Mouse (Mus musculus): Measurements from ENCODE around the gene Ube2b. TPM values are rescaled to one million over a fixed set of nuclear protein-coding genes. Genes with fewer than 3 reads are reported as not detected.
A peak's percentile ranks its signal among the peaks of the same experiment; 100 is the strongest.

Gene Ube2b
- polyA plus RNA-seq, 1 experiment from 2014 or later: 252 TPM

DNA sequence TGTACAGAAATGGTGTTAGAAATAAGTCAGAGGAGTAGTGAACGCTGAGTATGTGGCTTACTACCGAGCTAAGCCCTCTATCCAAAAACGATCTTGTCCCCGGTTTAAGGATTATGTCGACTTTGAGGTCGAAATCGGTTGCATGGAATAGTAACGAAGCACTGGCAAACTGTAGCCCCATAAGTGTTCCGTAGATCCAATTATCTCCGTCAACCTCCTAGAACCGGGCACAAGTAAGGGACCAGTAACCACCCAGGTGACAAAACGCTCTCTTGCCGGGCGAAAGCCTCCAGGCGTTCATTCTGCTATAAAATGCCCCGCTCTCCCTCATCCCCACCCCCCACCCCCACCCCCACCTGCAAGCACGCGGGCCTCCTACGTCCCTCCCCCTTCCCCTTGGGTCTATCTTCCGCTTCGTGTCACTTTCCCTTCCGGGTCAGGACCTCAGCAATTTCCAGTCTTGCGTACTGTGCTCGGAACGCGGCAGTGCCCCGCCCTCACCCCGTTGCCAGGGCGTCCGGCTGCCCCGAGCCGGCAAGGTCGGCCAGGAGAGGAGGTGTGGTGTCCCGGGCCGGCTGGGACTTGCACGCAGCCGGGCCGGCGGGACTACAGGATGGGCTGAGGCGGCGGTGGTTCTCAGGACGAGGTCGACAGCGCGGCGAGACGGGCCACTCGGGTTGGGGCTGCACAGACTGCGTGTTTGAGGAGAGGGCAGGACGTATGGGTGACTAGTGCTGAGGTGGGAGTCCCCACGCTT is 3.4 kb upstream of the Ube2b start, which contains the start of gene Cdkl3:
Cdkl3 (plus strand) TSS at position 450 of the 757 bp plus-strand sequence.
- Histone ChIP-seq H3K9ac (peak within 1 kb of the TSS; percentile 87), H3K4me3 (peak within 1 kb of the TSS; percentile 79), H3K4me2 (replicated peaks) (peak within 1 kb of the TSS; percentile 65), H3K4me1 (peaks cover 34% of the 10 kb centered on the region), H3K27me3 (no peaks in the 10 kb centered on the region), H3K9me3 (no peaks in the 10 kb centered on the region), H3K27ac (peak within 1 kb of the TSS; percentile 91), H3K36me3 (no peaks in the 10 kb centered on the region)
- ATAC-seq (ENCODE audit: low FRiP score, low read depth): peak; percentile 90
- WGBS: under 1% methylated on average over 51 of the region's 51 CpGs

- WGBS: 13% methylated on average over 4 of the region's 4 CpGs
- H3K9ac ChIP-seq: peak overlapping the region; percentile 68
- H3K4me1 ChIP-seq: peaks cover 39% of the 10 kb centered on the region
- ATAC-seq (ENCODE audit: low FRiP score, low read depth): no peak
- H3K4me2 ChIP-seq (replicated peaks): peak overlapping the region; percentile 65
- H3K27me3 ChIP-seq: no peaks in the 10 kb centered on the region
- peak overlapping the region; percentile 79 for H3K4me3 ChIP-seq
- H3K36me3 ChIP-seq: no peaks in the 10 kb centered on the region
- peak overlapping the region; percentile 91 for H3K27ac ChIP-seq
- no peaks in the 10 kb centered on the region for H3K9me3 ChIP-seq
These were observed 2.9 kb upstream of the Ube2b start for GRCm38 (mm10) chr11:52003505-52003771.

GRCm38 (mm10) chr11:52002842-52003504 is 2.4 kb upstream of the Ube2b start:
- Histone ChIP-seq H3K9ac (peak overlapping the region; percentile 68; the same call in 1 of the 2 replicates), H3K4me2 (replicated peaks) (peak overlapping the region; percentile 65), H3K4me3 (peak overlapping the region; percentile 79), H3K36me3 (no peaks in the 10 kb centered on the region), H3K27me3 (no peaks in the 10 kb centered on the region), H3K9me3 (no peaks in the 10 kb centered on the region), H3K4me1 (peaks cover 44% of the 10 kb centered on the region), H3K27ac (peak overlapping the region; percentile 91)
- ATAC-seq (ENCODE audit: low FRiP score, low read depth): no peak
- WGBS: 75% methylated on average over 13 of the region's 13 CpGs

DNA sequence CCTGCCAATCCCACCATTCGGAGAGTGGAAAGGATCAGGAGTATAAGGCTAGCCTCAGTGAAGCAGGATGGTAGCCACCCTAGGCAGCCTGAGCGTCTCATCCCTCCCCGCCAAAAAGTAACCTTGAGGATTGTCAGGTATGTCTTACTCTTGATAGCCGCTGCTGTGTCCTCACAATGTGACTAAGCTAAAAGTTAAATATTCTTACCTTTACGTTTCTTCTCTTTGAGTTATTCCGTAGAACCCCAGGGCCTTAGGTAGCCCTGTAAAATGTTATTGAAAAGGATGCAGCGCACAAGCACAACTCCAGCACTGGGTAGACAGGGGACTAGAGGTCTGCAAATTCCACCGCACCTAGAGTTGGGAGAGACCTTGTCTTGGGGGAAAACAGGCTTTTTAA is 1.3 kb upstream of the Ube2b start:
- Histone ChIP-seq H3K9ac (no peak overlapping the region), H3K4me3 (no peak overlapping the region), H3K4me1 (peaks cover 53% of the 10 kb centered on the region), H3K9me3 (no peaks in the 10 kb centered on the region), H3K27ac (no peak overlapping the region), H3K4me2 (replicated peaks) (no peak overlapping the region), H3K27me3 (no peaks in the 10 kb centered on the region), H3K36me3 (peaks cover 9% of the 10 kb centered on the region)
- ATAC-seq (ENCODE audit: low FRiP score, low read depth): no peak
- 94% methylated on average over 8 of the region's 8 CpGs for WGBS

DNA sequence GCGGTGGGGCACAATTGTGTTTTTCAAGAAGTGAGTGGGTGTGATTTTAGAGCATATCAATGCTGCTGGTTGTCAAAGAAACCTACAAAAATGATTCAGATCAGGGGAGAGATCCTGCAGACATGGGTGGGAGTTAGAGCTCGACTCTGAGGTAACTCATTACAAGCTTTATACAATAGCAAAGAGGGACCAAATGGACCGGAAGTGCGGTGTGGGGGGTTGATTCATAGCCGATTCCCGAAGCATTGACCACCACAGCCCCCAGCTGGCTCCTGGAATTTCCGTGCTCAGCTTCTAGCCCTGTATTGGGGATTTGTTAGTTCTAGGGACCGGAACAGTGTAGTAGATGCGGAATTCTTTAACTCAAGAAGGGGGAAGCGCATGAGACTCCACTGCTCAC is 779 bp upstream of the Ube2b start:
- no peaks in the 10 kb centered on the region for H3K9me3 ChIP-seq
- H3K9ac ChIP-seq: no peak overlapping the region
- ATAC-seq (ENCODE audit: low FRiP score, low read depth): no peak
- H3K4me2 ChIP-seq (replicated peaks): peak overlapping the region; percentile 85
- no peaks in the 10 kb centered on the region for H3K27me3 ChIP-seq
- H3K36me3 ChIP-seq: peaks cover 14% of the 10 kb centered on the region
- peak overlapping the region; percentile 75 for H3K27ac ChIP-seq
- peaks cover 53% of the 10 kb centered on the region for H3K4me1 ChIP-seq
- peak overlapping the region; percentile 99 for H3K4me3 ChIP-seq
- WGBS: 76% methylated on average over 10 of the region's 10 CpGs

DNA sequence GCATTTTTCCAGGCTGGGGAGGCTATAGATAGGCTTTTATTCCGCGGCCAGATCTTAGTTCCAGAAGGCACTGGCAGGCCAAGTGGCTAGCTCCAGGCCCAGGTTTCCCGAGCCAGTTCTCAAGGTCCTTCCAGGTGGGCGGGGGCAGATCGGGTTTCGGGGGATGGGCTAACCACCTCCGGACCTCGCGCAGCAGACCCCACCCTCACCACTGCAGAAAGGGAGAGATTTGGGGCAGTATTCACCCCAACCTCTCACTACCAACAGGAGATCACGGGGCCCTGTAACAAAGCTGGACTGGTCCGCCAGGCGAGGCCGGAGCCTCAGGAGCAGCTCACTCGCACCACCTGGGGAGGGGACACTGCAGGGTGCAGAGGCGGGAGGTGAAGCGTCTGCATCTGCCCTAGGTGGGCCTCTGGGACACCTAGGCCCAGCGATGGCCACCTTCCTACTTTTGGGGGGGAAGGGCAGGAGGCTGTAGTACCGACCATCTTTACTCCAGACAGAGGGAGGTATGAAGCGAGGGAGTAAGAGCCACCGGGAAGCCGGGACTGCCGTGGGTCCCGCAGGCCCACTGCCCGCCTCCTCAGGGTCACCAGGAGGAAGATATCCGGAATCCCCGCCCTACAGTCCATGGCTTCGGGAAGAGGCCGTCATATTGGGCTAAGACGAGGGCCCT is 812 bp downstream of the Ube2b start:
- peak overlapping the region; percentile 99 for H3K4me3 ChIP-seq
- H3K4me1 ChIP-seq: peaks cover 40% of the 10 kb centered on the region
- peak overlapping the region; percentile 98 for H3K9ac ChIP-seq
- peak overlapping the region; percentile 96 for H3K27ac ChIP-seq
- no peaks in the 10 kb centered on the region for H3K27me3 ChIP-seq
- peak overlapping the region; percentile 85 for H3K4me2 ChIP-seq (replicated peaks)
- WGBS: under 1% methylated on average over 29 of the region's 29 CpGs
- H3K9me3 ChIP-seq: no peaks in the 10 kb centered on the region
- ATAC-seq (ENCODE audit: low FRiP score, low read depth): peak; percentile 38
- peaks cover 30% of the 10 kb centered on the region for H3K36me3 ChIP-seq

GRCm38 (mm10) chr11:51971644-51972043 is 28.9 kb downstream of the Ube2b start:
- Histone ChIP-seq H3K9ac (no peak overlapping the region), H3K4me2 (replicated peaks) (no peak overlapping the region), H3K36me3 (peaks cover 64% of the 10 kb centered on the region), H3K4me3 (no peak overlapping the region), H3K9me3 (no peaks in the 10 kb centered on the region), H3K4me1 (peaks cover 11% of the 10 kb centered on the region), H3K27ac (no peak overlapping the region), H3K27me3 (no peaks in the 10 kb centered on the region)
- no peak for ATAC-seq (ENCODE audit: low FRiP score, low read depth)
- WGBS: 93% methylated on average over 6 of the region's 6 CpGs

DNA sequence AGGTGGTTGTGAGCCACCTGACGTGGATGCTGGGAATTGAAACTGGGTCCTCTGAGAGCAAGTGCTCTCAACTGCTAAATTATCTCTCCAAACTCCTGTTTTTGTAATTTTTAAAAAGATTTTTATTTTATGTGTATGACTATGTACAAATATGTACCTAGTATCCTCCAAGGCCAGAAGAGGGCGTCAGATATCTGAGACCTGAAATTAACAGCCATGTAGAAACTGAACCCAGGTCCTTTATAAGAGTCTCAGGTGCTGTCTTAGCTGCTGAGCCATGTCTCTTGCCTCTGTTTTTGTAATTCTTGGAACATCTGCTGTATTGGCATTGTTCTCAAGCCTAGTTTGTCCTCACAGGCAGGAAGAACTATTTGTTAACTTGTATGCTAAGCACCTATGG is 31.1 kb downstream of the Ube2b start:
- Histone ChIP-seq H3K9me3 (no peaks in the 10 kb centered on the region), H3K27me3 (no peaks in the 10 kb centered on the region), H3K36me3 (peaks cover 49% of the 10 kb centered on the region), H3K4me2 (replicated peaks) (no peak overlapping the region), H3K4me1 (peaks cover 11% of the 10 kb centered on the region), H3K4me3 (no peak overlapping the region), H3K27ac (no peak overlapping the region), H3K9ac (no peak overlapping the region)
- WGBS: 87% methylated on average over 2 of the region's 2 CpGs
- no peak for ATAC-seq (ENCODE audit: low FRiP score, low read depth)

GRCm38 (mm10) chr11:51968896-51969295 is 31.7 kb downstream of the Ube2b start:
- no peak for ATAC-seq (ENCODE audit: low FRiP score, low read depth)
- Histone ChIP-seq H3K9me3 (no peaks in the 10 kb centered on the region), H3K9ac (no peak overlapping the region), H3K4me3 (peak overlapping the region; percentile 13; the same call in 1 of the 2 replicates), H3K36me3 (peaks cover 44% of the 10 kb centered on the region), H3K27ac (no peak overlapping the region), H3K27me3 (no peaks in the 10 kb centered on the region), H3K4me2 (replicated peaks) (peak overlapping the region; percentile 86), H3K4me1 (peaks cover 11% of the 10 kb centered on the region)
- 91% methylated on average over 9 of the region's 9 CpGs for WGBS

GRCm38 (mm10) chr11:51967443-51968401 is 32.8 kb downstream of the Ube2b start, which contains the start of gene Cdkn2aipnl:
Cdkn2aipnl (plus strand) TSS chr11:51967661.
- no peaks in the 10 kb centered on the region for H3K27me3 ChIP-seq
- H3K27ac ChIP-seq: peak within 1 kb of the TSS; percentile 44; the same call in 1 of the 2 replicates
- H3K36me3 ChIP-seq: peaks cover 32% of the 10 kb centered on the region
- no peaks in the 10 kb centered on the region for H3K9me3 ChIP-seq
- H3K4me1 ChIP-seq: peaks cover 11% of the 10 kb centered on the region
- peak within 1 kb of the TSS; percentile 88 for H3K9ac ChIP-seq
- peak within 1 kb of the TSS; percentile 71 for H3K4me3 ChIP-seq
- peak; percentile 96 for ATAC-seq (ENCODE audit: low FRiP score, low read depth)
- 2% methylated on average over 63 of the region's 63 CpGs for WGBS
- H3K4me2 ChIP-seq (replicated peaks): peak within 1 kb of the TSS; percentile 86

DNA sequence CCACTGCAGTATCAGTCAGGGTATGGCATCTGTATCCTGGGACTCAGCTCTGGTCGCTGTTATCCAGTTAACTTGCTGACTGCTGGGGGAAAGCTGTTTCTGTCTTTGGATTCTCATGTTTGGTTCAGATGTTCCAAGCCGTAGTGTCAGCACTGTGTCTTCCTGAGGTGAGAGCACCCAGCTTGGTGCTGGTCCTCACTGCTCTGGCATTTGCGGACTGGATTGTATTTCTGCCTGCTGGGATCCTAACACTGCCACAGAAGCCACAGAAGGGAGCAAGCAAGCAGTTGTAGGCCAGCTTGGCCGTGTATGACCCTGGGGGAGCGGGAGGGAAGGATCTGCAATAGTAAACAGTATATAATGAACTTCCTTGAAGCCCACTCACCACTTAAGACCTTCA is 33.9 kb downstream of the Ube2b start:
- Histone ChIP-seq H3K4me2 (replicated peaks) (no peak overlapping the region), H3K4me3 (no peak overlapping the region), H3K4me1 (peaks cover 11% of the 10 kb centered on the region), H3K27me3 (no peaks in the 10 kb centered on the region), H3K9me3 (no peaks in the 10 kb centered on the region), H3K9ac (no peak overlapping the region), H3K27ac (no peak overlapping the region), H3K36me3 (peaks cover 22% of the 10 kb centered on the region)
- no peak for ATAC-seq (ENCODE audit: low FRiP score, low read depth)
- 80% methylated on average over 5 of the region's 5 CpGs for WGBS

Data from limb, embryonic 13.5 days (tissue).